Mouse (Mus musculus): ENCODE measurements around the gene Vmn2r12.
"Not testable (repeated sequence)": the region's sequence is repeated elsewhere in the genome, so short reads cannot be mapped to it uniquely, and the experiment has no call there.

The Vmn2r12 gene

GRCm38 (mm10) chr5:109097850-109098249 is at the start of gene Vmn2r12:
Gene Vmn2r12 (minus strand): TSS chr5:109097950.
- in situ Hi-C loops (cut with MboI; ENCODE audit: low pct_unique_long_range_greater_than_20kb in 1 of 2, low sequenced_read_pairs in 2 of 2, unreplicated experiment in 1 of 2), result not testable (repeated sequence)

GRCm38 (mm10) chr5:109139546-109139945 is 41.8 kb upstream of the Vmn2r12 start:
- in situ Hi-C loops (cut with MboI; ENCODE audit: low pct_unique_long_range_greater_than_20kb in 1 of 2, low sequenced_read_pairs in 2 of 2, unreplicated experiment in 1 of 2), result no loop called here

- in situ Hi-C loops (cut with MboI; ENCODE audit: low pct_unique_long_range_greater_than_20kb in 1 of 2, low sequenced_read_pairs in 2 of 2, unreplicated experiment in 1 of 2), result no loop called here
Measured at GRCm38 (mm10) chr5:109136731-109137130, 39.0 kb upstream of the Vmn2r12 start.

- in situ Hi-C loops (cut with MboI; ENCODE audit: low pct_unique_long_range_greater_than_20kb in 1 of 2, low sequenced_read_pairs in 2 of 2, unreplicated experiment in 1 of 2), result not testable (repeated sequence)
Measured at GRCm38 (mm10) chr5:109096482-109096881, 1.3 kb downstream of the Vmn2r12 start.

- in situ Hi-C loops (cut with MboI; ENCODE audit: low pct_unique_long_range_greater_than_20kb in 1 of 2, low sequenced_read_pairs in 2 of 2, unreplicated experiment in 1 of 2), result loop anchor here in 1 of 2 experiments (10.0 kb wide), 1 partner anchor 207 kb away; no protein-coding TSS in a partner anchor
Measured at GRCm38 (mm10) chr5:109072016-109072415, 25.7 kb downstream of the Vmn2r12 start.

- in situ Hi-C loops (cut with MboI; ENCODE audit: low pct_unique_long_range_greater_than_20kb in 1 of 2, low sequenced_read_pairs in 2 of 2, unreplicated experiment in 1 of 2), result not testable (repeated sequence)
Measured at GRCm38 (mm10) chr5:109059469-109059868, 38.3 kb downstream of the Vmn2r12 start, which contains the start of gene Vmn2r11. Gene Vmn2r11 (minus strand): TSS chr5:109059569.

- in situ Hi-C loops (cut with MboI; ENCODE audit: low pct_unique_long_range_greater_than_20kb in 1 of 2, low sequenced_read_pairs in 2 of 2, unreplicated experiment in 1 of 2), result no loop called here
Measured at GRCm38 (mm10) chr5:109055286-109055685, 42.5 kb downstream of the Vmn2r12 start.
